Mouse (Mus musculus) limb, embryonic 14.5 days (tissue): ENCODE data around the gene Ehd2. TPM values are rescaled to one million over a fixed set of nuclear protein-coding genes. Genes with fewer than 3 reads are reported as not detected.

ENCODE experiments used
- ATAC-seq: fragments of 200-750 bp; cut with Nextera tagmentation; 2 replicates; pipeline ENCODE4 v1.8.0; 2017; ENCODE audit warnings: low read depth, moderate number of reproducible peaks, moderate TSS enrichment; ENCODE audit not compliant: low FRiP score
- DNase-seq: peaks from one replicate; pipeline ENCODE4 v3.0.0-alpha.2; 2015; ENCODE audit warnings: low spot score
- H3K27ac ChIP-seq: fragments of 300-500 bp; sonication (generic); replicated peaks from 2 replicates; pipeline ENCODE4 v1.5.1; 2014; ENCODE audit warnings: low read depth, mild to moderate bottlenecking, low read length, moderate library complexity, mixed read lengths
- H3K27me3 ChIP-seq: fragments of 300-500 bp; sonication (generic); 2 replicates; pipeline ENCODE4 v1.6.1; 2014; ENCODE audit warnings: low read length, mixed read lengths; ENCODE audit not compliant: control insufficient read depth, insufficient read depth
- H3K36me3 ChIP-seq: fragments of 300-500 bp; sonication (generic); 2 replicates; pipeline ENCODE4 v1.6.1; 2014; ENCODE audit warnings: mild to moderate bottlenecking, low read length, moderate library complexity, mixed read lengths; ENCODE audit not compliant: control insufficient read depth, insufficient read depth
- H3K4me1 ChIP-seq: fragments of 300-500 bp; sonication (generic); 2 replicates; pipeline ENCODE4 v1.6.1; 2014; ENCODE audit warnings: antibody characterized with exemption, low read length, mixed read lengths; ENCODE audit not compliant: control insufficient read depth, insufficient read depth
- H3K4me2 ChIP-seq: fragments of 300-500 bp; sonication (generic); replicated peaks from 2 replicates; pipeline ENCODE4 v1.6.1; 2014; ENCODE audit warnings: low read depth, mild to moderate bottlenecking, low read length, moderate library complexity; ENCODE audit not compliant: severe bottlenecking
- H3K4me3 ChIP-seq: fragments of 300-500 bp; sonication (generic); replicated peaks from 2 replicates; pipeline ENCODE4 v1.5.1; 2014; ENCODE audit warnings: low read length
- H3K9ac ChIP-seq: fragments of 300-500 bp; sonication (generic); 2 replicates; pipeline ENCODE4 v1.6.1; 2014; ENCODE audit warnings: mild to moderate bottlenecking, low read depth, low read length, moderate library complexity; ENCODE audit not compliant: severe bottlenecking
- H3K9me3 ChIP-seq: fragments of 300-500 bp; sonication (generic); 2 replicates; pipeline ENCODE4 v1.6.1; 2016; ENCODE audit warnings: low read length; ENCODE audit not compliant: control insufficient read depth
- POLR2A ChIP-seq: fragments of 200-500 bp; IDR thresholded peaks from 2 replicates; pipeline ENCODE4 v1.8.0; 2012; ENCODE audit warnings: inconsistent platforms, mild to moderate bottlenecking, moderate library complexity, borderline replicate concordance; ENCODE audit not compliant: insufficient read depth, insufficient read length; ENCODE audit errors: extremely low read depth
- WGBS: fragments of 180-500 bp; shearing (Covaris S2); extraction: QIAGEN DNeasy Blood & Tissue Kit; methylation state at CpG from one replicate; pipeline ENCODE4 v1.1.7; 2014; 5-methylcytosine and 5-hydroxymethylcytosine counted together
- polyA plus RNA-seq, 2 experiments: library from polyadenylated mRNA; depleted of rRNA in 1 of 2; stranded (reverse) in 1 of 2; unstranded in 1 of 2; fragments of >200 nt; fragmentation: Nextera tagmentation in 1 of 2; extraction: Ambion mirVana in 1 of 2; gene quantifications; 2 replicates each; pipeline versions ENCODE4 v1.2.1 to v1.2.3; 2012 to 2014

The Ehd2 gene
- polyA plus RNA-seq, 2 experiments: 47.6 to 49.3 TPM

- no peaks in the 10 kb centered on the region for H3K27me3 ChIP-seq
- H3K4me1 ChIP-seq: peaks cover 16% of the 10 kb centered on the region
- peak; percentile 97 for DNase-seq
- H3K4me3 ChIP-seq: peak within 1 kb of the TSS; percentile 77
- no peaks in the 10 kb centered on the region for H3K9me3 ChIP-seq
- WGBS: 2% methylated on average over 59 of the region's 59 CpGs
- TF ChIP-seq POLR2A: peak; percentile 35; the same call in 1 of the 2 replicates
- peak; percentile 94 for ATAC-seq
- peak within 1 kb of the TSS; percentile 71 for H3K9ac ChIP-seq
- H3K4me2 ChIP-seq: peak within 1 kb of the TSS; percentile 90
- H3K27ac ChIP-seq: peak within 1 kb of the TSS; percentile 90
- H3K36me3 ChIP-seq: peaks cover 47% of the 10 kb centered on the region
These were observed 21.4 kb downstream of the Ehd2 start, which contains the start of gene Nop53 for GRCm38 (mm10) chr7:15945721-15946536. Gene Nop53 (minus strand): TSS chr7:15946074.

- DNase-seq (no peak), ATAC-seq (no peak)
- WGBS: 6% methylated on average over 8 of the region's 8 CpGs
- no peak for TF ChIP-seq POLR2A
- Histone ChIP-seq H3K27ac (0 out of 2 replicates have a peak overlapping the region, but pooled peaks have one; percentile 90), H3K4me1 (peaks cover 16% of the 10 kb centered on the region), H3K9ac (peak overlapping the region; percentile 71), H3K27me3 (no peaks in the 10 kb centered on the region), H3K36me3 (peaks cover 47% of the 10 kb centered on the region), H3K4me3 (peak overlapping the region; percentile 77), H3K9me3 (no peaks in the 10 kb centered on the region), H3K4me2 (peak overlapping the region; percentile 90)
These were observed 22.2 kb downstream of the Ehd2 start for GRCm38 (mm10) chr7:15945211-15945610.

- Histone ChIP-seq H3K4me3 (peak overlapping the region; percentile 77; the same call in 1 of the 2 replicates), H3K27me3 (no peaks in the 10 kb centered on the region), H3K9ac (no peak overlapping the region), H3K9me3 (no peaks in the 10 kb centered on the region), H3K4me1 (peaks cover 16% of the 10 kb centered on the region), H3K4me2 (no peak overlapping the region; the same call in 1 of the 2 replicates), H3K27ac (no peak overlapping the region), H3K36me3 (peaks cover 48% of the 10 kb centered on the region)
- DNase-seq (no peak), ATAC-seq (no peak)
- WGBS: 89% methylated on average over 1 of the region's 1 CpGs
- no peak for TF ChIP-seq POLR2A
These were observed 23.1 kb downstream of the Ehd2 start for GRCm38 (mm10) chr7:15944311-15944710.

- WGBS: 100% methylated on average over 3 of the region's 3 CpGs
- no peaks in the 10 kb centered on the region for H3K9me3 ChIP-seq
- ATAC-seq: no peak
- H3K4me1 ChIP-seq: no peaks in the 10 kb centered on the region
- no peak overlapping the region for H3K4me2 ChIP-seq
- no peak overlapping the region for H3K27ac ChIP-seq
- H3K36me3 ChIP-seq: peaks cover 74% of the 10 kb centered on the region
- no peak for DNase-seq
- no peak overlapping the region for H3K4me3 ChIP-seq
- no peaks in the 10 kb centered on the region for H3K27me3 ChIP-seq
- no peak for TF ChIP-seq POLR2A
- no peak overlapping the region for H3K9ac ChIP-seq
These were observed 28.7 kb downstream of the Ehd2 start for GRCm38 (mm10) chr7:15938621-15939020.

- no peaks in the 10 kb centered on the region for H3K27me3 ChIP-seq
- 84% methylated on average over 5 of the region's 5 CpGs for WGBS
- H3K9me3 ChIP-seq: no peaks in the 10 kb centered on the region
- no peaks in the 10 kb centered on the region for H3K4me1 ChIP-seq
- H3K4me2 ChIP-seq: no peak overlapping the region
- H3K4me3 ChIP-seq: no peak overlapping the region
- H3K36me3 ChIP-seq: peaks cover 64% of the 10 kb centered on the region
- TF ChIP-seq POLR2A: no peak
- H3K27ac ChIP-seq: no peak overlapping the region
- no peak overlapping the region for H3K9ac ChIP-seq
- no peak for ATAC-seq
- no peak for DNase-seq
These were observed 29.9 kb downstream of the Ehd2 start for GRCm38 (mm10) chr7:15937491-15937890.
